Mouse (Mus musculus): ENCODE data around the gene Prune1. TPM values are rescaled to one million over a fixed set of nuclear protein-coding genes. Genes with fewer than 3 reads are reported as not detected.

Prune1 gene
- polyA plus RNA-seq, 1 experiment from 2014 or later: 84.3 TPM

- no peak overlapping the region for H3K9ac ChIP-seq (ENCODE audit: low read depth, low read length)
- ATAC-seq: no peak
- 92% methylated on average over 6 of the region's 6 CpGs for WGBS
These were observed 6.7 kb downstream of the Prune1 start for GRCm38 (mm10) chr3:95275161-95275560.

DNA sequence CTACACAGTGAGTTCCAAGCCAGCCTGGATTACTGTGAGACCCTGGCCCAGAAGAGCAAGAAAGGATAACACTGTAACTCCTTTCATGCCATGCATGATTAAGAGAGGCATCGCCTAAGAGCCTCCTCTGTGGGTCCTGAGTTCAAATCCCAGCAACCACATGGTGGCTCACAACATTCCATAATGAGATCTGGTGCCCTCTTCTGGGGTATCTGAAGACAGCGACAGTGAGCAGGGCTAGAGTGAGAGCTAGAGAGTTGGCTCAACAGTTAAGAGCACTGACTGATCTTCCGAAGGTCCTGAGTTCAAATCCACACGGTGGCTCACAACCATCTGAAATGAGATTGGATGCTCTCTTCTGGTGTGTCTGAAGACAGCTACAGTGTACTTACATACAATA lies 7.4 kb downstream of the Prune1 start:
- H3K27ac ChIP-seq (ENCODE audit: low read length): no peak overlapping the region
- 0 out of 2 replicates have a peak, but pooled peaks cover 2% of the 10 kb centered on the region for H3K36me3 ChIP-seq (ENCODE audit: control insufficient read depth, insufficient read depth, low read length)
- no peak overlapping the region for H3K9ac ChIP-seq (ENCODE audit: low read depth, low read length)
- H3K4me2 ChIP-seq (ENCODE audit: low read length): no peak overlapping the region
- H3K4me1 ChIP-seq (ENCODE audit: control insufficient read depth, insufficient read depth, low read length): no peaks in the 10 kb centered on the region
- WGBS: 92% methylated on average over 4 of the region's 4 CpGs
- H3K4me3 ChIP-seq (ENCODE audit: low read depth, low read length): no peak overlapping the region
- no peak for ATAC-seq
- H3K9me3 ChIP-seq (replicated peaks; ENCODE audit: control insufficient read depth, low read length, poor library complexity, severe bottlenecking): no peaks in the 10 kb centered on the region
- H3K27me3 ChIP-seq (ENCODE audit: control insufficient read depth, insufficient read depth, low read depth, low read length): no peaks in the 10 kb centered on the region

More at GRCm38 (mm10) chr3:95275161-95275560, 6.7 kb downstream of the Prune1 start:
- H3K4me3 ChIP-seq (ENCODE audit: low read depth, low read length): no peak overlapping the region
- no peak overlapping the region for H3K4me2 ChIP-seq (ENCODE audit: low read length)
- 0 out of 2 replicates have a peak, but pooled peaks cover 2% of the 10 kb centered on the region for H3K36me3 ChIP-seq (ENCODE audit: control insufficient read depth, insufficient read depth, low read length)
- H3K4me1 ChIP-seq (ENCODE audit: control insufficient read depth, insufficient read depth, low read length): no peaks in the 10 kb centered on the region
- no peaks in the 10 kb centered on the region for H3K9me3 ChIP-seq (replicated peaks; ENCODE audit: control insufficient read depth, low read length, poor library complexity, severe bottlenecking)
- H3K27me3 ChIP-seq (ENCODE audit: control insufficient read depth, insufficient read depth, low read depth, low read length): no peaks in the 10 kb centered on the region
- H3K27ac ChIP-seq (ENCODE audit: low read length): no peak overlapping the region

GRCm38 (mm10) chr3:95273471-95273870 lies 8.4 kb downstream of the Prune1 start:
- H3K4me2 ChIP-seq (ENCODE audit: low read length): no peak overlapping the region
- 0 out of 2 replicates have a peak, but pooled peaks cover 2% of the 10 kb centered on the region for H3K36me3 ChIP-seq (ENCODE audit: control insufficient read depth, insufficient read depth, low read length)
- H3K4me3 ChIP-seq (ENCODE audit: low read depth, low read length): no peak overlapping the region
- WGBS: 90% methylated on average over 5 of the region's 5 CpGs
- ATAC-seq: no peak
- H3K9me3 ChIP-seq (replicated peaks; ENCODE audit: control insufficient read depth, low read length, poor library complexity, severe bottlenecking): no peaks in the 10 kb centered on the region
- H3K27me3 ChIP-seq (ENCODE audit: control insufficient read depth, insufficient read depth, low read depth, low read length): no peaks in the 10 kb centered on the region
- H3K9ac ChIP-seq (ENCODE audit: low read depth, low read length): no peak overlapping the region
- no peaks in the 10 kb centered on the region for H3K4me1 ChIP-seq (ENCODE audit: control insufficient read depth, insufficient read depth, low read length)
- no peak overlapping the region for H3K27ac ChIP-seq (ENCODE audit: low read length)

GRCm38 (mm10) chr3:95270766-95271364 lies 11.0 kb downstream of the Prune1 start:
- Histone ChIP-seq H3K4me2 (ENCODE audit: low read length) (no peak overlapping the region), H3K4me3 (ENCODE audit: low read depth, low read length) (no peak overlapping the region), H3K27ac (ENCODE audit: low read length) (no peak overlapping the region), H3K4me1 (ENCODE audit: control insufficient read depth, insufficient read depth, low read length) (no peaks in the 10 kb centered on the region), H3K9me3 (replicated peaks; ENCODE audit: control insufficient read depth, low read length, poor library complexity, severe bottlenecking) (no peaks in the 10 kb centered on the region), H3K9ac (ENCODE audit: low read depth, low read length) (no peak overlapping the region), H3K36me3 (ENCODE audit: control insufficient read depth, insufficient read depth, low read length) (peaks cover 20% of the 10 kb centered on the region), H3K27me3 (ENCODE audit: control insufficient read depth, insufficient read depth, low read depth, low read length) (no peaks in the 10 kb centered on the region)
- WGBS: 85% methylated on average over 12 of the region's 12 CpGs
- no peak for ATAC-seq

GRCm38 (mm10) chr3:95269789-95270188 lies 12.1 kb downstream of the Prune1 start:
- Histone ChIP-seq H3K4me2 (ENCODE audit: low read length) (no peak overlapping the region), H3K9me3 (replicated peaks; ENCODE audit: control insufficient read depth, low read length, poor library complexity, severe bottlenecking) (no peaks in the 10 kb centered on the region), H3K4me1 (ENCODE audit: control insufficient read depth, insufficient read depth, low read length) (no peaks in the 10 kb centered on the region), H3K27ac (ENCODE audit: low read length) (no peak overlapping the region), H3K9ac (ENCODE audit: low read depth, low read length) (no peak overlapping the region), H3K36me3 (ENCODE audit: control insufficient read depth, insufficient read depth, low read length) (peaks cover 20% of the 10 kb centered on the region), H3K4me3 (ENCODE audit: low read depth, low read length) (no peak overlapping the region), H3K27me3 (ENCODE audit: control insufficient read depth, insufficient read depth, low read depth, low read length) (no peaks in the 10 kb centered on the region)
- 92% methylated on average over 5 of the region's 5 CpGs for WGBS
- no peak for ATAC-seq

DNA sequence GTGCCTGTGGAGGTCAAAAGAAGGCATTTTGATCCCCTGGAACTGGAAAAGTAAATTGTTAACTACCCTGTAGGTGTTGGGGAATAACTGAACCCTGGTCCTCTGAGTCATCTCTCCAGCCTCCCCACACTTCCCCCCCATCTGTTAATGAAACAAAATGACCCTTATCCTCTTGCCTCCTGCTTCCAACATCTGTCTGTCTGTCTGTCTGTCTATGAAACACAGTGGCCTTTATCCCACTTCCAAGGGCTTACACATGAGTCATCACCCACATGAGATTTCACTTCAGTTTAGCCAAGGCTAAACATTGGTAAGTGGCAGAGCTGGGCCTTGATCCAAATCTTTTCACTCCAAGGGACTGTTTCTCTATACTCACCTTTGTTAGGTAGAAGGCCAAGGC lies 14.0 kb downstream of the Prune1 start:
- Histone ChIP-seq H3K36me3 (ENCODE audit: control insufficient read depth, insufficient read depth, low read length) (peaks cover 33% of the 10 kb centered on the region), H3K4me1 (ENCODE audit: control insufficient read depth, insufficient read depth, low read length) (no peaks in the 10 kb centered on the region), H3K27me3 (ENCODE audit: control insufficient read depth, insufficient read depth, low read depth, low read length) (no peaks in the 10 kb centered on the region), H3K9me3 (replicated peaks; ENCODE audit: control insufficient read depth, low read length, poor library complexity, severe bottlenecking) (no peaks in the 10 kb centered on the region), H3K4me2 (ENCODE audit: low read length) (no peak overlapping the region), H3K4me3 (ENCODE audit: low read depth, low read length) (no peak overlapping the region), H3K27ac (ENCODE audit: low read length) (no peak overlapping the region), H3K9ac (ENCODE audit: low read depth, low read length) (no peak overlapping the region)
- no peak for ATAC-seq

DNA sequence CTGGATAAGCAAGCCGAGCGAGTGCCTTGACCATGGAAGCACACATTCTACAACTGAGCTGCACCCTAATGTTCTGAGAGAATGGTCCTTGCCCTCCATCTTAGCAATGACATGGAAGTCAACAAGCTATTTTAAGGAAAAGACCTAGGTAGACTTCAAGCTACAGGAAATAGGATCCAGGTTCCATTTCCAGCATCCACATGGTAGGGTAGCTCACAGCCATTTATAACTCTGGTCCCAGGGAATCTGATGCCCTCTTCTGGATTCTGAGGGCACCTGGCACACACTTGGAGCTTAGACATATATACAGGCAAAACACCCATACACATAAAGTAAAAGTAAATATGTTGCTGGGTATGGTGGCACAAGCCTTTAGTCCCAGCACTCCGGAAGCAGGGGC lies 15.8 kb downstream of the Prune1 start:
- 100% methylated on average over 3 of the region's 3 CpGs for WGBS
- ATAC-seq: no peak

DNA sequence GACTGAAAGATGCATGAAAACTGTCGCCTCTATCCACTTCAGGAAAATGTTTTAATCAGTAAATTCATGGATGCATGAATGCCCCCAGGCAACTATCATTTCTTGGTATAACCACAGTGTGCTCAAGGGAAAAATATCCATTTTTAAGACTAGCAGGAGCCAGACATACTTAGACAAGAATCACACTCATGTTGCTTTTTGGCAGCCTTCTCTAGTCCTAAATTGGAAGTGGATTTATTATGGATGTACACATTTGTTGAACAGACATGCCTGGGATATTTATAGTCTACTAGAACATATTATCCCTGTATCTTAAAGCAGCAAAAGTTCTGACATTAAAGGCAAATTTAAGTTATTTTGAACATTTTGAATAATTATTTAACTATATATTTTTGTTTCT lies 17.2 kb downstream of the Prune1 start:
- WGBS: 72% methylated on average over 1 of the region's 1 CpGs
- ATAC-seq: no peak
- Histone ChIP-seq H3K27ac (ENCODE audit: low read length) (no peak overlapping the region), H3K36me3 (ENCODE audit: control insufficient read depth, insufficient read depth, low read length) (peaks cover 44% of the 10 kb centered on the region), H3K4me3 (ENCODE audit: low read depth, low read length) (no peak overlapping the region), H3K9me3 (replicated peaks; ENCODE audit: control insufficient read depth, low read length, poor library complexity, severe bottlenecking) (no peaks in the 10 kb centered on the region), H3K9ac (ENCODE audit: low read depth, low read length) (no peak overlapping the region), H3K27me3 (ENCODE audit: control insufficient read depth, insufficient read depth, low read depth, low read length) (no peaks in the 10 kb centered on the region), H3K4me1 (ENCODE audit: control insufficient read depth, insufficient read depth, low read length) (no peaks in the 10 kb centered on the region), H3K4me2 (ENCODE audit: low read length) (no peak overlapping the region)

More for the DNA sequence above, 15.8 kb downstream of the Prune1 start:
- H3K36me3 ChIP-seq (ENCODE audit: control insufficient read depth, insufficient read depth, low read length): peaks cover 42% of the 10 kb centered on the region
- H3K4me1 ChIP-seq (ENCODE audit: control insufficient read depth, insufficient read depth, low read length): no peaks in the 10 kb centered on the region
- H3K4me3 ChIP-seq (ENCODE audit: low read depth, low read length): no peak overlapping the region
- H3K4me2 ChIP-seq (ENCODE audit: low read length): no peak overlapping the region
- H3K9ac ChIP-seq (ENCODE audit: low read depth, low read length): no peak overlapping the region
- no peaks in the 10 kb centered on the region for H3K27me3 ChIP-seq (ENCODE audit: control insufficient read depth, insufficient read depth, low read depth, low read length)
- no peaks in the 10 kb centered on the region for H3K9me3 ChIP-seq (replicated peaks; ENCODE audit: control insufficient read depth, low read length, poor library complexity, severe bottlenecking)
- H3K27ac ChIP-seq (ENCODE audit: low read length): no peak overlapping the region

GRCm38 (mm10) chr3:95263089-95263739 lies 18.7 kb downstream of the Prune1 start:
- ATAC-seq: no peak
- 55% methylated on average over 11 of the region's 11 CpGs for WGBS
- Histone ChIP-seq H3K4me3 (ENCODE audit: low read depth, low read length) (no peak overlapping the region), H3K4me1 (ENCODE audit: control insufficient read depth, insufficient read depth, low read length) (no peaks in the 10 kb centered on the region), H3K4me2 (ENCODE audit: low read length) (no peak overlapping the region), H3K9ac (ENCODE audit: low read depth, low read length) (no peak overlapping the region), H3K27me3 (ENCODE audit: control insufficient read depth, insufficient read depth, low read depth, low read length) (no peaks in the 10 kb centered on the region), H3K27ac (ENCODE audit: low read length) (no peak overlapping the region), H3K9me3 (replicated peaks; ENCODE audit: control insufficient read depth, low read length, poor library complexity, severe bottlenecking) (no peaks in the 10 kb centered on the region), H3K36me3 (ENCODE audit: control insufficient read depth, insufficient read depth, low read length) (peaks cover 48% of the 10 kb centered on the region)

All from midbrain, embryonic 16.5 days (tissue).